Mouse (Mus musculus) lung, adult 2 months (tissue): Measurements from ENCODE around the gene Esrrg. TPM values are rescaled to one million over a fixed set of nuclear protein-coding genes. Genes with fewer than 3 reads are reported as not detected.

Experiments
- DNase-seq: peaks from one replicate; pipeline ENCODE4 v3.0.0; 2022
- H3K4me1 ChIP-seq: fragments of 200-500 bp; 2 replicates; pipeline ENCODE4 v1.6.1; 2011; ENCODE audit warnings: low read length; ENCODE audit not compliant: control insufficient read depth, insufficient read depth
- H3K4me3 ChIP-seq: fragments of 200-500 bp; replicated peaks from 2 replicates; pipeline ENCODE3; 2011; ENCODE audit warnings: low read depth, mild to moderate bottlenecking, control low read depth, low read length; ENCODE audit errors: extremely low read depth
- CTCF ChIP-seq: fragments of 200-500 bp; IDR thresholded peaks from 2 replicates; pipeline ENCODE4 v1.5.1; 2011; ENCODE audit warnings: mild to moderate bottlenecking, low read length, control low read depth; ENCODE audit not compliant: insufficient read depth
- POLR2A ChIP-seq: fragments of 200-500 bp; IDR thresholded peaks from 2 replicates; pipeline ENCODE4 v1.6.1; 2011; ENCODE audit warnings: low read depth, mild to moderate bottlenecking, control low read depth, low read length, borderline replicate concordance; ENCODE audit errors: extremely low read depth
- WGBS: fragments of 180-500 bp; shearing (Covaris S2); methylation state at CpG from one replicate; pipeline ENCODE4 v1.1.7; 2018; 5-methylcytosine and 5-hydroxymethylcytosine counted together
- polyA plus RNA-seq: library from polyadenylated mRNA; depleted of rRNA; stranded (reverse); fragments of >200 nt; gene quantifications from 2 replicates; pipeline ENCODE4 v1.2.3, GENCODE M21; 2012

Esrrg gene
- polyA plus RNA-seq, 1 experiment, result 1.3 TPM

- no peaks in the 10 kb centered on the region for H3K4me1 ChIP-seq
- no peak for DNase-seq
- TF ChIP-seq CTCF, result no peak
- TF ChIP-seq POLR2A, result no peak
- 81% methylated on average over 7 of the region's 7 CpGs for WGBS
- H3K4me3 ChIP-seq, result no peak overlapping the region
These were observed 55.7 kb downstream of the Esrrg start for GRCm38 (mm10) chr1:187664261-187664660.

GRCm38 (mm10) chr1:187665901-187666600 is 57.5 kb downstream of the Esrrg start:
- WGBS, result 49% methylated on average over 10 of the region's 10 CpGs
- Histone ChIP-seq H3K4me1 (no peaks in the 10 kb centered on the region), H3K4me3 (no peak overlapping the region)
- no peak for TF ChIP-seq POLR2A
- TF ChIP-seq CTCF, result no peak
- no peak for DNase-seq

GRCm38 (mm10) chr1:187669746-187670145 is 61.2 kb downstream of the Esrrg start:
- TF ChIP-seq CTCF (no peak), POLR2A (no peak)
- DNase-seq, result no peak
- Histone ChIP-seq H3K4me3 (no peak overlapping the region), H3K4me1 (no peaks in the 10 kb centered on the region)
- WGBS, result 95% methylated on average over 6 of the region's 6 CpGs

- no peaks in the 10 kb centered on the region for H3K4me1 ChIP-seq
- WGBS, result 83% methylated on average over 5 of the region's 5 CpGs
- no peak overlapping the region for H3K4me3 ChIP-seq
- TF ChIP-seq POLR2A, result no peak
- no peak for TF ChIP-seq CTCF
- no peak for DNase-seq
These were observed 63.9 kb downstream of the Esrrg start for GRCm38 (mm10) chr1:187672446-187672845.

- DNase-seq, result no peak
- 58% methylated on average over 10 of the region's 10 CpGs for WGBS
- H3K4me1 ChIP-seq, result no peaks in the 10 kb centered on the region
- TF ChIP-seq CTCF (no peak), POLR2A (no peak)
- H3K4me3 ChIP-seq, result no peak overlapping the region
These were observed 66.2 kb downstream of the Esrrg start for GRCm38 (mm10) chr1:187674771-187675186.

GRCm38 (mm10) chr1:187676626-187677025 is 68.0 kb downstream of the Esrrg start:
- WGBS, result 75% methylated on average over 10 of the region's 10 CpGs
- Histone ChIP-seq H3K4me3 (no peak overlapping the region), H3K4me1 (no peaks in the 10 kb centered on the region)
- TF ChIP-seq POLR2A, result no peak
- no peak for TF ChIP-seq CTCF
- DNase-seq, result no peak

GRCm38 (mm10) chr1:187679246-187679645 is 70.7 kb downstream of the Esrrg start:
- Histone ChIP-seq H3K4me3 (no peak overlapping the region), H3K4me1 (no peaks in the 10 kb centered on the region)
- WGBS, result 41% methylated on average over 1 of the region's 1 CpGs
- TF ChIP-seq CTCF (no peak), POLR2A (no peak)
- no peak for DNase-seq

- 82% methylated on average over 4 of the region's 4 CpGs for WGBS
- no peak for TF ChIP-seq POLR2A
- no peak for TF ChIP-seq CTCF
- Histone ChIP-seq H3K4me3 (no peak overlapping the region), H3K4me1 (no peaks in the 10 kb centered on the region)
- DNase-seq, result no peak
These were observed 75.9 kb downstream of the Esrrg start for GRCm38 (mm10) chr1:187684519-187684918.

- no peaks in the 10 kb centered on the region for H3K4me1 ChIP-seq
- no peak overlapping the region for H3K4me3 ChIP-seq
- 81% methylated on average over 11 of the region's 11 CpGs for WGBS
- no peak for TF ChIP-seq POLR2A
- no peak for TF ChIP-seq CTCF
- DNase-seq, result no peak
These were observed 83.4 kb downstream of the Esrrg start for GRCm38 (mm10) chr1:187691846-187692525.

- DNase-seq, result no peak
- TF ChIP-seq CTCF (no peak), POLR2A (no peak)
- 55% methylated on average over 4 of the region's 4 CpGs for WGBS
- no peaks in the 10 kb centered on the region for H3K4me1 ChIP-seq
- H3K4me3 ChIP-seq, result no peak overlapping the region
These were observed 86.3 kb downstream of the Esrrg start for GRCm38 (mm10) chr1:187694865-187695264.
